Mouse (Mus musculus) lung, postnatal 36 days (tissue): ENCODE data around the gene Cxcr2.
"Not testable (repeated sequence)": the region's sequence is repeated elsewhere in the genome, so short reads cannot be mapped to it uniquely, and the experiment has no call there.

Source experiments
- DNase-seq: peaks from one replicate; pipeline ENCODE4 v3.0.0; 2022; ENCODE audit warnings: mixed read lengths

The Cxcr2 gene

GRCm38 (mm10) chr1:74141781-74142180 is 12.0 kb upstream of the Cxcr2 start:
- no peak for DNase-seq

GRCm38 (mm10) chr1:74149106-74149885 is 4.5 kb upstream of the Cxcr2 start:
- peak; percentile 11 for DNase-seq

DNA sequence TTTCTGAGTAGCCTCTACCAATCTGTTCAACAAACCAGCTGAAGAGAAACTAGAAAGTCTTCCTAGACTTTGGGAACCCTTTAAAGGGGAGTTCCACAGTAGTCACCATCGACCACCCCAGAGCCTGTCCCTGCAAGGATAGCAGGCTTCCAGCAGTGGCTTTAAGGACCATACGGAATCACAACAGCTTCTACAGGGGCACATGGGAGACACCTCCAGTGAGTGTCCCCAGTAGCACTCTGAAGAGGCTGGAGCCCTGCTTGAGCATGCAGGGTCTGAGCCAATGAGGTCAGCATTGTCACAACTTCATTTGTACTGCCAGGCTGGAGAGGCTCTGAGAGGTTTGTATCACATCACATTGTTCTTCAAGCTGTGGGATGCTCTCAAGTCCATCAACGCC is 3.7 kb upstream of the Cxcr2 start:
- no peak for DNase-seq

GRCm38 (mm10) chr1:74151091-74151490 is 2.7 kb upstream of the Cxcr2 start:
- no peak for DNase-seq

DNA sequence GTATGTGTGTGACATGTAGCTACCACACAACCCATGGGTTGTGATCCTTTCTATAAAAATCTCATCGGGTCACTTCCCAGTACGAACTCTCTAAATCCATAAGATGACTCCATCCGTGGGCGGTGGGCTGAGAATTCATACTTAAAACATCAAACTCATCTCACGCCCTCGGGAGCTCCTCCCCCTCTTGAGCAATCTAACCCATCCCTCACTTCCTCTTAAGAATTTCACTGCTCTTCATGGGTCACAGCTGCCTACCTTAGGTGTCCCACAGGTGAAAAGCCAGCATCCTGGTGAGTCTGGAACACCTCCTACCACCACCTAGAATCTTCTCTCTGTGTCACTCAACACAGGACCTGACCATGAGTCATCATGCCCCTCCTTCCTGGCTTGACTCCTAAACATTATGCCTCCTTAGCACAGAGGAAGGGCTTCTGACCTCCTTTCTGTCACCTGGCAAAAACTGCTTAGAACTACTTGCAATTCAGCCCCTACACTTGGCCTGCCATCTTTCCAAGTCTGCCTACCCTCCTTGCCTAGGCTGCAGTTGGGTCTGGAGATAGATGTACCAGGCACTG is 1.7 kb downstream of the Cxcr2 start:
- DNase-seq, result peak; percentile 61

- DNase-seq, result no peak
Observed at GRCm38 (mm10) chr1:74156381-74156910, 2.7 kb downstream of the Cxcr2 start.

GRCm38 (mm10) chr1:74159613-74160012 is 5.8 kb downstream of the Cxcr2 start:
- DNase-seq, result not testable (repeated sequence)

DNA sequence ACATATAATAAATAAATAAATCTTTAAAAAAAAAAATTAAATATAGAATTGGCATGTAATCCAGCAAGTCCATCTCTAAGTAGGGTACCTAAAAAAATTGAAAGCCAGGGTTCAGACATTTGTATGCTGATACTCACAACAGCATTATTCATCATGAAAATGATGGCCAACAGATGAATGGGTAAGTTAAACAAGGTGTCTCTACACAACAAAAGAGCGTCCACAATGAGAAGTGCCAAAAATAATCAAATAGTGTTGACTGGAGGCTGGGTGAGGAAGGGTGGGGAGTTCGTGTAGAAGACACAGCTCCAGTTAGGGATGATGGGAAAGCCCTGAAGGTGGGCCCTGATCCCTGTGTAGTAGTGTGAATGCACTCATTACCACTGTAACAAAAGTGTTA is 6.2 kb downstream of the Cxcr2 start:
- no peak for DNase-seq

- no peak for DNase-seq
Observed at GRCm38 (mm10) chr1:74167136-74167535, 13.3 kb downstream of the Cxcr2 start.

- no peak for DNase-seq
Observed at GRCm38 (mm10) chr1:74169721-74170120, 15.9 kb downstream of the Cxcr2 start.

DNA sequence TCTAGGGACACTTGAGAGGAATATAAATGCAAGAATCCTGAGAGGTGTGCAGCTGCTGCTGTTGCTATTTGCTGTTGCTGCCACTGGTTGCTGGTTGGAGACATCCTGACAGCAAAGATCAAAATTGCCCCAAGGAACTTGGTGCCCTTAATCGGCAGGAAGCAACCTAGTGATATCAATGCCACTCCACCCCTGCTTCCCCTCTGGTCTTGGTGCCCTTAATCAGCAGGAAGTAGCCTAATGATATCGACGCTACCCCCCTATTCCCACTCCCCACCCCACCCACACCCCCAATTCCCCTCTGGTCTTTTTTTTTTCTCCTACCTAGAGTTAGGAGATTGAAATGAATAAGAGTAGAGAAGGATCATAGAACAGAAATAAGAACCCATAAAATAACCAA is 18.9 kb downstream of the Cxcr2 start:
- no peak for DNase-seq

DNA sequence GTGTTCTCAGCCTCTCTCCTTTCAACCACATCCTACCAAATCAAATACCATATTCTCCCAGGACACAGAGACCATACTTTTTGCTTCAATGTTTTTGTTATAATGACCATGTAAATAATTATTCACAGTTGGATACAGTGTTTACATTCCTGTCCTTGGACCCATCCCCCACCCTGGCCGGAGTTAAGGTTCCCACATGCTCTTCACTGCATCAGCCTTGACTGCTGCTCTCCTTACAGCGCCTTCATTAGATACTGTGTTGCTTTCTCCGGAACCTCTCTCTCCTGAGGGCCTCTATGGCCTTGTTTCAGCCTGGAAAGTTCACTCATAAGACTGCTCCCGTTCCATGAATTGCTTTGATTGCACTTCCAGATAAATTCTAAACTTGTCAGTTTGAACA is 21.9 kb downstream of the Cxcr2 start:
- no peak for DNase-seq

GRCm38 (mm10) chr1:74178618-74179017 is 24.8 kb downstream of the Cxcr2 start:
- DNase-seq, result peak; percentile 30

- peak; percentile 37 for DNase-seq
Observed at GRCm38 (mm10) chr1:74179624-74180408, 26.0 kb downstream of the Cxcr2 start.

GRCm38 (mm10) chr1:74181462-74181861 is 27.7 kb downstream of the Cxcr2 start:
- peak; percentile 30 for DNase-seq

DNA sequence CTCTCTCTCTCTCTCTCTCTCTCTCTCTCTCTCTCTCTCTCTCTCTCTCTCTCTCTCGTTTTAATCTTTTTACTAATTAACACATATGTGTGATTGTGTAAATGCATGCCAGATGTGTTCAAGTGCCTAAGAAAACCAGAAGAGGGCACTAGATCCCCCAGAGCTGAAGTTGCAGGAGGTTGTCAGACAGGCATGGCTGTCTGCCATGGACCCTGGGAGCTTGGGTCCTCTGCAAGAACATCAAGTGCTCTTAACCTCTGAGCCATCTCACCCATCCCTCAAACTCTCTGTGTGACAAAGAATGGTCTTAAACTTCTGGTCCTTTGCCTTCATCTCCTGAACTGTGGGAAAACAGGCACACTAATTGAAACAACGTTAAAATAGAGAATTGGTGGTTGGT is 29.2 kb downstream of the Cxcr2 start:
- DNase-seq, result no peak

DNA sequence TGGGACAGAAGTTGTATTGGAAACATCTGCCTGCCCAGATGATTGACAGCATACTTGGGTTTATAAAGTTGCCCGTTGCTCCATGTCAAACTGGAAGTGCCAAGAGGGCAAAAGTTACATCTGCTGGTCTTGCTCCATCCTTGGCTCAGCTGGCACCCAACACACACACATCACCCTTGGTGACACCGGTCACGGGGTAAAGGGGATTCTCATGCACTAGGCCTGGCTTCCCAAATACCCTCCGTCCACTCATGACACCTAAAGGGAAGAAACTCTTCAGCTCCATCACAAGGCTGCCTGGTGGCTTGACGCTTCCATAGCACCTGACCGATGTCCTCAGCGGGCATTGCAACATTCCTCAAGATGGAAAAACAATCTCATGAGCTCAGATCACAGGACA is 36.7 kb downstream of the Cxcr2 start:
- peak; percentile 53 for DNase-seq

DNA sequence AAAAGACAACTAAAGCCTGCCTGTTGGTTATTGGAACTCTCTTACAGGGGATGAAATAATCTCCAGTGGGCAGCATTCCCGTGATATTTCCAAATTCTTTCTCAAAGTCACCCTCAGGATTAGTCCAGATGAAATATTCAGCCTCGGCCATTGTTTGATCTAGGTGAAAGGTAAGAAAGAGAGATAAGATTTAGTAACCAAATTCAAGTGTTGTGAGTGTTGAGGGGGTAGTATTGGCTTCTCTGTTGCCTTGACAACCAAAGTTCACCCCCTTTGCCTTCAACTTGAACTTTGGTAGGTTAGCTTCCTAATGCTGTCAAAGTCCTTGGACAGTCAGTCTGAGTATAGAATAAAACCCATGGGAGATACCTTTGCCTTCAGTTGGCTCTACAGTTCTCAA is 38.9 kb downstream of the Cxcr2 start:
- no peak for DNase-seq

GRCm38 (mm10) chr1:74194445-74194844 is 40.7 kb downstream of the Cxcr2 start, which contains the start of gene Cxcr1:
Cxcr1 (minus strand) TSS chr1:74194631.
- DNase-seq, result no peak

- peak; percentile 60 for DNase-seq
Observed at GRCm38 (mm10) chr1:74195961-74196360, 42.2 kb downstream of the Cxcr2 start.

GRCm38 (mm10) chr1:74196621-74197419 is 43.0 kb downstream of the Cxcr2 start:
- DNase-seq, result no peak

DNA sequence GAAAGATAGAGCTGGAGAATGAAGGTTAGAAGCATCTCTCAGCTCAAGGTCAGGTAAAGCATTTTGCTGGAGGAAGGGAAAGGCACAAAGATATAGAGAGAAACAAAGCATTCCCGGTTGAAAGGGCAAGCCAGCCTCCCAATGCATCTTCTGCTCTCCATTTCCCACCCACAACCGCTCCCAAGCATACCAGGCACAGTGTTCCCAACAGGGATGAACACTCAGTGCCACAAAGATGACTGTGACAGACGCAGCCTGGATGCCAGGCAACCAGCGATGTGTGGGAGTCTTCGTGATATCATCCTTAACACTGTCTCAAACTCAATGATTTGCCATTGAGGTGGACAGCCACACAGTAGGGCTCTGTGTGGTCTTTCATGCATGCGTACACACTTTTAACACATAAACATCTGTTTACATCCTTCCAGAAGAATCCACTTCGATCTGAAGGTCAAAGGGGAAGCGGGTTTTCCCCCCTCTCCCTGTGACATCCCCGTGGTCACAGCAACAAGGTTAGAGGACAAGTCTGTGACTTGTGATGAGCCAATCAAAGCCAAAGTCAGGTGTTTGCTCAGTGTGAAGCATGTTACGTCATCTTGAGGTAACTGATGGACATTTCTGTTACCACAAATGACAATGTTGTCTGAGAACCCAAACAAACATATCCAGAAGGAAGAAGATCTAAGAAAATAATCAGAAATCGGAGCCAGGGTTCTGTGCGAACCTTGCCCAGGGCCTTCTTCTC is 44.1 kb downstream of the Cxcr2 start:
- DNase-seq, result peak; percentile 21
